8 mouse cellular contexts compared by ENCODE assay signal in genomic region chr4:148591171-148591630, GRCm38 (mm10). TPM values are rescaled to one million over a fixed set of nuclear protein-coding genes. Genes with fewer than 3 reads are reported as not detected.
DNase-seq lines count a peak whose midpoint lies in the region; ATAC-seq and TF ChIP-seq lines count a peak whose summit lies in the region.

TSS of gene Srm (plus strand) at chr4:148591503.

- peaks cover 15 to 29% of the 10 kb centered on the region in 2 experiments for H3K4me1 ChIP-seq in CH12.LX (ENCODE audit: control insufficient read depth in 1 of 2, insufficient read depth in 2 of 2)
- H3K4me1 ChIP-seq in forebrain, embryonic 11.5 days (replicated peaks; ENCODE audit: control insufficient read depth, insufficient read depth, low read length): peaks cover 9% of the 10 kb centered on the region
- H3K4me1 ChIP-seq in heart, embryonic 16.5 days (ENCODE audit: control insufficient read depth, insufficient read depth, low read length): peaks cover 18% of the 10 kb centered on the region
- peaks cover 19% of the 10 kb centered on the region for H3K4me1 ChIP-seq in liver, embryonic 16.5 days (ENCODE audit: control insufficient read depth, low read depth, low read length)
- H3K4me1 ChIP-seq in neural tube, embryonic 13.5 days (replicated peaks): peaks cover 19% of the 10 kb centered on the region
- H3K4me1 ChIP-seq in testis, adult 2 months (ENCODE audit: control insufficient read depth, insufficient read depth, low read length): peaks cover 11% of the 10 kb centered on the region

- TF ChIP-seq RAD21 in CH12.LX (IDR thresholded peaks at IDR 0.05; ENCODE audit: low read depth, low read length): no peak

- H3K27me3 ChIP-seq in CH12.LX (replicated peaks): no peaks in the 10 kb centered on the region
- no peaks in the 10 kb centered on the region for H3K27me3 ChIP-seq in forebrain, embryonic 11.5 days (ENCODE audit: control insufficient read depth, insufficient read depth, low read length)
- no peaks in the 10 kb centered on the region for H3K27me3 ChIP-seq in heart, embryonic 16.5 days (ENCODE audit: control insufficient read depth, insufficient read depth, low read length)
- no peaks in the 10 kb centered on the region for H3K27me3 ChIP-seq in liver, embryonic 16.5 days (ENCODE audit: control insufficient read depth, insufficient read depth, low read depth, low read length)
- no peaks in the 10 kb centered on the region for H3K27me3 ChIP-seq in neural tube, embryonic 13.5 days
- H3K27me3 ChIP-seq in testis, adult 2 months (ENCODE audit: control insufficient read depth, insufficient read depth, low read length): no peaks in the 10 kb centered on the region

- peak within 1 kb of the TSS; percentile 88 to 96 (median 92) for H3K4me3 ChIP-seq in CH12.LX (replicated peaks in 1 of 3; ENCODE audit: low read depth in 2 of 3, low read length in 2 of 3, poor library complexity in 1 of 3)
- peak within 1 kb of the TSS; percentile 71 for H3K4me3 ChIP-seq in forebrain, embryonic 11.5 days (ENCODE audit: low read depth, low read length)
- peak within 1 kb of the TSS; percentile 96 for H3K4me3 ChIP-seq in heart, embryonic 16.5 days (ENCODE audit: low read length)
- peak within 1 kb of the TSS; percentile 83 for H3K4me3 ChIP-seq in liver, embryonic 16.5 days (ENCODE audit: low read depth, low read length)
- H3K4me3 ChIP-seq in neural tube, embryonic 13.5 days: peak within 1 kb of the TSS; percentile 90
- H3K4me3 ChIP-seq in testis, adult 2 months (ENCODE audit: control insufficient read depth, low read depth, low read length): peak within 1 kb of the TSS; percentile 79

- ATAC-seq in forebrain, embryonic 11.5 days (replicated peaks; ENCODE audit: low FRiP score): peak; percentile 100
- peak; percentile 99 for ATAC-seq in heart, embryonic 16.5 days (replicated peaks; ENCODE audit: extremely low read depth, insufficient read depth, low FRiP score)
- ATAC-seq in liver, embryonic 16.5 days (ENCODE audit: low read depth): peak; percentile 99
- peak; percentile 99 for ATAC-seq in neural tube, embryonic 13.5 days (ENCODE audit: low read depth)

- TF ChIP-seq EP300 in CH12.LX (IDR thresholded peaks at IDR 0.05; ENCODE audit: low read length): no peak

- peaks cover 27% of the 10 kb centered on the region for H3K79me2 ChIP-seq in CH12.LX (replicated peaks; ENCODE audit: control insufficient read depth, extremely low read depth, insufficient read depth, poor library complexity, severe bottlenecking)

- peak within 1 kb of the TSS; percentile 95 for H3K4me2 ChIP-seq in CH12.LX (ENCODE audit: insufficient read depth, low read depth, poor library complexity, severe bottlenecking)
- H3K4me2 ChIP-seq in forebrain, embryonic 11.5 days (ENCODE audit: low read depth, low read length, severe bottlenecking): peak within 1 kb of the TSS; percentile 62
- H3K4me2 ChIP-seq in heart, embryonic 16.5 days (ENCODE audit: low read depth, low read length): peak within 1 kb of the TSS; percentile 88
- H3K4me2 ChIP-seq in liver, embryonic 16.5 days (ENCODE audit: low read depth, low read length): peak within 1 kb of the TSS; percentile 93
- peak within 1 kb of the TSS; percentile 87 for H3K4me2 ChIP-seq in neural tube, embryonic 13.5 days

- peak within 1 kb of the TSS; percentile 70 for H3K27ac ChIP-seq in CH12.LX (ENCODE audit: insufficient read depth, low read depth)
- peak within 1 kb of the TSS; percentile 54 for H3K27ac ChIP-seq in forebrain, embryonic 11.5 days (ENCODE audit: low read depth, low read length)
- peak within 1 kb of the TSS; percentile 80 for H3K27ac ChIP-seq in heart, embryonic 16.5 days (ENCODE audit: low read length)
- 0 out of 2 replicates have a peak within 1 kb of the TSS, but pooled peaks have one; percentile 12 for H3K27ac ChIP-seq in liver, embryonic 16.5 days (ENCODE audit: low read length)
- peak within 1 kb of the TSS; percentile 82 for H3K27ac ChIP-seq in neural tube, embryonic 13.5 days (replicated peaks)
- H3K27ac ChIP-seq in testis, adult 2 months (ENCODE audit: control insufficient read depth, insufficient read depth, low read depth, low read length): 0 out of 2 replicates have a peak within 1 kb of the TSS, but pooled peaks have one; percentile 22

- peak; percentile 96 for DNase-seq in CH12.LX (ENCODE audit: extremely low read depth)
- DNase-seq in c-Kit-positive CD71-positive TER-119-negative erythroid progenitor cells, embryonic 14.5 days (ENCODE audit: low read depth): peak; percentile 91
- DNase-seq in forebrain, embryonic 11.5 days (ENCODE audit: low spot score): peak; percentile 98
- peak; percentile 98 to 99 for DNase-seq in kidney, postnatal 4 days

- in situ Hi-C loops in CH12.LX (cut with MboI; ENCODE audit: low pct_ligation_motif_present, low pct_unique_long_range_greater_than_20kb, low sequenced_read_pairs): no loop called here

- peaks cover 17% of the 10 kb centered on the region for H3K9me3 ChIP-seq in CH12.LX (replicated peaks; ENCODE audit: low read length)
- H3K9me3 ChIP-seq in forebrain, embryonic 11.5 days (ENCODE audit: control insufficient read depth, low read length): no peaks in the 10 kb centered on the region
- no peaks in the 10 kb centered on the region for H3K9me3 ChIP-seq in heart, embryonic 16.5 days (replicated peaks; ENCODE audit: control insufficient read depth, low read length)
- H3K9me3 ChIP-seq in liver, embryonic 16.5 days (replicated peaks; ENCODE audit: control insufficient read depth, low read length): no peaks in the 10 kb centered on the region
- H3K9me3 ChIP-seq in neural tube, embryonic 13.5 days: no peaks in the 10 kb centered on the region

- under 1% methylated on average over 49 of the region's 50 CpGs for WGBS in forebrain, embryonic 11.5 days
- WGBS in heart, embryonic 16.5 days: under 1% methylated on average over 49 of the region's 50 CpGs
- under 1% methylated on average over 49 of the region's 50 CpGs for WGBS in liver, embryonic 16.5 days (ENCODE audit: insufficient replicate concordance)
- under 1% methylated on average over 30 of the region's 50 CpGs for WGBS in neural tube, embryonic 13.5 days

- H3K9ac ChIP-seq in CH12.LX (ENCODE audit: insufficient read depth, low read depth): peak within 1 kb of the TSS; percentile 91
- H3K9ac ChIP-seq in forebrain, embryonic 11.5 days (ENCODE audit: low read length): peak within 1 kb of the TSS; percentile 79
- peak within 1 kb of the TSS; percentile 93 for H3K9ac ChIP-seq in heart, embryonic 16.5 days (ENCODE audit: low read length)
- peak within 1 kb of the TSS; percentile 75 for H3K9ac ChIP-seq in liver, embryonic 16.5 days (ENCODE audit: low read depth, low read length)
- H3K9ac ChIP-seq in neural tube, embryonic 13.5 days: peak within 1 kb of the TSS; percentile 89

- dilution Hi-C loops in CH12.LX (cut with MboI; ENCODE audit: extremely low pct_ligation_motif_present, extremely low pct_unique_long_range_greater_than_20kb, low sequenced_read_pairs): no loop called here

- TF ChIP-seq CTCF in CH12.LX (conservative IDR thresholded peaks at IDR 0.05 in 1 of 2, IDR thresholded peaks at IDR 0.05 in 1 of 2; ENCODE audit: low read depth in 2 of 2, low read length in 2 of 2): no peak
- no peak for TF ChIP-seq CTCF in testis, adult 2 months (IDR thresholded peaks at IDR 0.05; ENCODE audit: control insufficient read depth, insufficient read depth, insufficient replicate concordance, low read depth, low read length)

- H3K36me3 ChIP-seq in CH12.LX (replicated peaks in 1 of 2; ENCODE audit: control insufficient read depth in 1 of 2, insufficient read depth in 1 of 2, low read length in 1 of 2): peaks cover 29 to 39% of the 10 kb centered on the region in 2 experiments
- peaks cover 8% of the 10 kb centered on the region for H3K36me3 ChIP-seq in forebrain, embryonic 11.5 days (ENCODE audit: control insufficient read depth, insufficient read depth, low read length)
- peaks cover 26% of the 10 kb centered on the region for H3K36me3 ChIP-seq in heart, embryonic 16.5 days (ENCODE audit: control insufficient read depth, insufficient read depth)
- peaks cover 21% of the 10 kb centered on the region for H3K36me3 ChIP-seq in liver, embryonic 16.5 days (ENCODE audit: control insufficient read depth, insufficient read depth)
- peaks cover 32% of the 10 kb centered on the region for H3K36me3 ChIP-seq in neural tube, embryonic 13.5 days
- no peaks in the 10 kb centered on the region for H3K36me3 ChIP-seq in testis, adult 2 months (ENCODE audit: control insufficient read depth, insufficient read depth, low read length)

- TF ChIP-seq POLR2A in CH12.LX (IDR thresholded peaks at IDR 0.05; ENCODE audit: low read depth, low read length): peak; percentile 75
- no peak for TF ChIP-seq POLR2A in testis, adult 2 months (IDR thresholded peaks at IDR 0.05; ENCODE audit: control insufficient read depth, low read depth, low read length)

TF ChIP-seq in CH12.LX, 34 proteins besides CTCF, POLR2A, EP300 and RAD21 (continues in another document):
- TF ChIP-seq ZMIZ1 (IDR thresholded peaks at IDR 0.05; ENCODE audit: low read depth, low read length) (peak; percentile 69; the same call in 1 of the 2 replicates), ZC3H11A (IDR thresholded peaks at IDR 0.05; ENCODE audit: low read depth, low read length) (no peak), MAFK (IDR thresholded peaks at IDR 0.05; ENCODE audit: insufficient replicate concordance, low read length) (no peak), PAX5 (IDR thresholded peaks at IDR 0.05; ENCODE audit: low read length) (no peak), IRF4 (IDR thresholded peaks at IDR 0.05; ENCODE audit: low read depth, low read length) (no peak), NELFE (IDR thresholded peaks at IDR 0.05; ENCODE audit: low read depth, low read length) (peak; percentile 87), MAZ (IDR thresholded peaks at IDR 0.05; ENCODE audit: low read depth, low read length) (peak; percentile 70), TCF12 (IDR thresholded peaks at IDR 0.05; ENCODE audit: low read depth, low read length) (peak; percentile 65; the same call in 1 of the 2 replicates), TBP (conservative IDR thresholded peaks at IDR 0.05; ENCODE audit: low read depth, low read length) (no peak), GABPA (IDR thresholded peaks at IDR 0.05; ENCODE audit: insufficient replicate concordance, low read depth, low read length) (no peak), ZNF384 (IDR thresholded peaks at IDR 0.05; ENCODE audit: low read depth, low read length) (no peak), MXI1 (IDR thresholded peaks at IDR 0.05; ENCODE audit: low read depth, low read length) (peak; percentile 97), HCFC1 (IDR thresholded peaks at IDR 0.05; ENCODE audit: low read depth, low read length) (peak; percentile 78)

RNA-seq across cellular contexts. Expression of gene Srm, which starts in this region (rescaled TPM):
- total RNA-seq in CH12.LX (2012; rRNA removed) (151 and 213 TPM in 2 replicates), CH12.LX (2014; rRNA removed) (127 and 136 TPM in 2 replicates)
- 521 and 640 TPM in 2 replicates for polyA plus RNA-seq in CH12.LX (2012; ENCODE audit: insufficient read length, low read depth)
- polyA plus RNA-seq in forebrain, embryonic 11.5 days (2014; fragmentation: Nextera tagmentation; extraction: Ambion mirVana): 206 and 222 TPM in 2 replicates
- 91.9 and 99.5 TPM in 2 replicates for polyA plus RNA-seq in heart, embryonic 16.5 days (2015; fragmentation: Nextera tagmentation; extraction: Ambion mirVana)
- polyA plus RNA-seq in liver, embryonic 16.5 days (2015; fragmentation: Nextera tagmentation; extraction: Ambion mirVana): 88.3 and 94.2 TPM in 2 replicates
- 159 and 160 TPM in 2 replicates for polyA plus RNA-seq in neural tube, embryonic 13.5 days (2015; fragmentation: Nextera tagmentation; extraction: Ambion mirVana)
- 11.1 and 12.0 TPM in 2 replicates for polyA plus RNA-seq in testis, adult 2 months (2012; rRNA removed)

Comparison
In these comparisons a context has a peak if more than half of its experiments do, and no peak if none do; other contexts are left out.
1. Peak in every context shown above with its lines: DNase-seq, ATAC-seq, H3K4me3 ChIP-seq and H3K27ac ChIP-seq.
2. H3K27ac ChIP-seq: peak in every context shown above with its lines; median percentile 82 in neural tube, embryonic 13.5 days; 80 in heart, embryonic 16.5 days; 70 in CH12.LX; 54 in forebrain, embryonic 11.5 days; 22 in testis, adult 2 months; 12 in liver, embryonic 16.5 days.